Comparison of ENCODE assay signal across 13 mouse cellular contexts in the genomic region with DNA sequence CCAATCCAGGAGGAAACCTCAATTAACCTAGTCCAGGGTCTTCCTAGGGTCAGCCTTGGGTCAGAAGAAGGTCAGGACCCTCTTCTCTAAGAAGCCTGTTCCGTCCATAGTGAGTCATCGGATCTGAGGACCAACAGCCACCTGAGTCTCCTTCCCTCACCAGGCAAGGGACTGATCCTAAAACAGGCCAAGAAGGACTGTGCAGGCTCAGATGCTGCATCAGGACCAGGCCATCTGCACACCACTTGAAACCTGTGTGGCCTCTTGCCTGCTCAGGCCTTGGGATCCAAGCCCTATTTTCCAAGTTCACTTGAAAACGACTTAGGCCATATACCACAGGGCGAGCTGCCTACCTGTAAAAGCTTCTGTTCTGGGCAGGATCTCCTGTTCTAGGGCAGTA. TPM values are rescaled to one million over a fixed set of nuclear protein-coding genes. Genes with fewer than 3 reads are reported as not detected.
DNase-seq lines count a peak whose midpoint lies in the region; ATAC-seq and TF ChIP-seq lines count a peak whose summit lies in the region.
"Had no signal": no experiment of that assay in that cellular context is flagged by ENCODE, and none has a peak within 500 bp of the region (broad histone marks: within the 10 kb centered on the region; RNA-seq: fewer than 3 reads in every experiment).

No protein-coding gene starts in this region.

- peaks cover 17% of the 10 kb centered on the region for H3K4me1 ChIP-seq in intestine, embryonic 15.5 days (replicated peaks)
- 0 out of 2 replicates have a peak, but pooled peaks cover 4% of the 10 kb centered on the region for H3K4me1 ChIP-seq in intestine, postnatal 0 days (replicated peaks; ENCODE audit: control insufficient read depth, insufficient read depth, low read length)
- peaks cover 3% of the 10 kb centered on the region for H3K4me1 ChIP-seq in ES-Bruce4 (ENCODE audit: control insufficient read depth, insufficient read depth, low read length)
- peaks cover 33% of the 10 kb centered on the region for H3K4me1 ChIP-seq in midbrain, embryonic 13.5 days (replicated peaks)

- H3K4me2 ChIP-seq in intestine, embryonic 15.5 days (replicated peaks) = no peak overlapping the region
- no peak overlapping the region for H3K4me2 ChIP-seq in intestine, postnatal 0 days (replicated peaks; ENCODE audit: low read depth)
- peak overlapping the region; percentile 86; the same call in 1 of the 2 replicates for H3K4me2 ChIP-seq in midbrain, embryonic 13.5 days (replicated peaks)

- TF ChIP-seq CTCF in intestine, postnatal 0 days (IDR thresholded peaks at IDR 0.05; ENCODE audit: low read depth) = no peak
- no peak for TF ChIP-seq CTCF in ES-Bruce4 (IDR thresholded peaks at IDR 0.05; ENCODE audit: low read depth, low read length)

- H3K4me3 ChIP-seq in intestine, embryonic 15.5 days (replicated peaks) = no peak overlapping the region
- H3K4me3 ChIP-seq in intestine, postnatal 0 days (ENCODE audit: low read depth, low read length) = no peak overlapping the region
- H3K4me3 ChIP-seq in ES-Bruce4 (ENCODE audit: low read depth, low read length) = no peak overlapping the region
- no peak overlapping the region for H3K4me3 ChIP-seq in midbrain, embryonic 13.5 days (replicated peaks)

- H3K9ac ChIP-seq in intestine, embryonic 15.5 days = 0 out of 2 replicates have a peak overlapping the region, but pooled peaks have one; percentile 99
- no peak overlapping the region for H3K9ac ChIP-seq in intestine, postnatal 0 days (ENCODE audit: low read depth, low read length)
- H3K9ac ChIP-seq in ES-Bruce4 (ENCODE audit: low read depth, poor library complexity, severe bottlenecking) = 0 out of 2 replicates have a peak overlapping the region, but pooled peaks have one; percentile 97
- H3K9ac ChIP-seq in midbrain, embryonic 13.5 days (replicated peaks) = no peak overlapping the region; the same call in 1 of the 2 replicates

- H3K36me3 ChIP-seq in intestine, embryonic 15.5 days = no peaks in the 10 kb centered on the region
- H3K36me3 ChIP-seq in intestine, postnatal 0 days (ENCODE audit: control insufficient read depth, insufficient read depth) = no peaks in the 10 kb centered on the region; the same call in 1 of the 2 replicates
- no peaks in the 10 kb centered on the region for H3K36me3 ChIP-seq in ES-Bruce4 (ENCODE audit: control insufficient read depth, insufficient read depth, low read length, poor library complexity, severe bottlenecking)
- H3K36me3 ChIP-seq in midbrain, embryonic 13.5 days = peaks cover 4% of the 10 kb centered on the region; the same call in 1 of the 2 replicates
- H3K36me3 ChIP-seq: heart, embryonic 10.5 days; neural tube, embryonic 12.5 days had no signal

- no peaks in the 10 kb centered on the region for H3K9me3 ChIP-seq in intestine, embryonic 15.5 days
- no peaks in the 10 kb centered on the region for H3K9me3 ChIP-seq in intestine, postnatal 0 days (ENCODE audit: control insufficient read depth)
- H3K9me3 ChIP-seq in ES-Bruce4 (replicated peaks; ENCODE audit: control insufficient read depth, insufficient read depth, low read length, poor library complexity, severe bottlenecking) = no peaks in the 10 kb centered on the region
- no peaks in the 10 kb centered on the region for H3K9me3 ChIP-seq in midbrain, embryonic 13.5 days
- H3K9me3 ChIP-seq: heart, embryonic 10.5 days; neural tube, embryonic 12.5 days had no signal

- peak; percentile 28 for DNase-seq in embryo, embryonic 10.5 days (ENCODE audit: low spot score)
- DNase-seq in left cerebral cortex, adult 8-10 months (ENCODE audit: low spot score in 2 of 2) = no peak
- no peak for DNase-seq in layer of hippocampus, adult 11-12 months (ENCODE audit: low spot score)
- DNase-seq: adrenal gland, postnatal 10 days had no signal

- H3K27me3 ChIP-seq in intestine, embryonic 15.5 days (replicated peaks) = no peaks in the 10 kb centered on the region
- H3K27me3 ChIP-seq in intestine, postnatal 0 days (replicated peaks; ENCODE audit: control insufficient read depth, insufficient read depth, low read length) = 0 out of 2 replicates have a peak, but pooled peaks cover 3% of the 10 kb centered on the region
- H3K27me3 ChIP-seq in ES-Bruce4 (ENCODE audit: control insufficient read depth, insufficient read depth, low read length, poor library complexity, severe bottlenecking) = no peaks in the 10 kb centered on the region; the same call in 1 of the 2 replicates
- no peaks in the 10 kb centered on the region for H3K27me3 ChIP-seq in midbrain, embryonic 13.5 days
- H3K27me3 ChIP-seq: neural tube, embryonic 12.5 days had no signal

- WGBS in intestine, embryonic 15.5 days = 66% methylated on average over 4 of the region's 4 CpGs
- 86% methylated on average over 4 of the region's 4 CpGs for WGBS in intestine, postnatal 0 days
- 74% methylated on average over 4 of the region's 4 CpGs for WGBS in midbrain, embryonic 13.5 days

- H3K27ac ChIP-seq in intestine, embryonic 15.5 days = no peak overlapping the region
- no peak overlapping the region for H3K27ac ChIP-seq in intestine, postnatal 0 days (ENCODE audit: low read depth, low read length)
- no peak overlapping the region for H3K27ac ChIP-seq in ES-Bruce4 (ENCODE audit: insufficient read depth, low read length)
- no peak overlapping the region for H3K27ac ChIP-seq in midbrain, embryonic 13.5 days
- H3K27ac ChIP-seq: liver, embryonic 14.5 days had no signal

- no peak for TF ChIP-seq POLR2A in ES-Bruce4 (IDR thresholded peaks at IDR 0.05; ENCODE audit: insufficient read depth, low read length)

- no peak for TF ChIP-seq EP300 in ES-Bruce4 (IDR thresholded peaks at IDR 0.05; ENCODE audit: insufficient read depth, low read depth, low read length)

- no peak for ATAC-seq in intestine, embryonic 15.5 days
- no peak for ATAC-seq in intestine, postnatal 0 days
- 0 out of 2 replicates have a peak, but pooled peaks have one; percentile 12 for ATAC-seq in midbrain, embryonic 13.5 days
- no peak for ATAC-seq in monocyte, adult 5-6 weeks (replicated peaks; ENCODE audit: insufficient number of reproducible peaks, low FRiP score, low TSS enrichment, poor library complexity, severe bottlenecking)

RNA-seq across cellular contexts. Expression of a gene that starts 0.9 kb away (rescaled TPM):
- 58.2 and 70.6 TPM in 2 replicates for polyA plus RNA-seq in intestine, embryonic 15.5 days (2015; fragmentation: Nextera tagmentation; extraction: Ambion mirVana)
- 277 and 284 TPM in 2 replicates for polyA plus RNA-seq in intestine, postnatal 0 days (2015; fragmentation: Nextera tagmentation; extraction: Ambion mirVana)
- polyA plus RNA-seq in ES-Bruce4 (2011; ENCODE audit: insufficient read depth, insufficient read length, low read depth, missing spikeins) = 56.0 and 57.7 TPM in 2 replicates
- 39.3 and 50.9 TPM in 2 replicates for polyA plus RNA-seq in midbrain, embryonic 13.5 days (2015; fragmentation: Nextera tagmentation; extraction: Ambion mirVana)
- 100 to 1,000 TPM; 218 to 243 (median 229) TPM for total RNA-seq in left cerebral cortex, adult 8-10 months (2022)
- 40.0 to 87.7 TPM (median 46.4 TPM) in 3 replicates for total RNA-seq in monocyte, adult 5-6 weeks (2017)
- total RNA-seq: MEL had no signal

RNA-seq across cellular contexts. Expression of a gene that starts 59.6 kb away (rescaled TPM):
- polyA plus RNA-seq in intestine, embryonic 15.5 days (2015; fragmentation: Nextera tagmentation; extraction: Ambion mirVana) = 268 and 277 TPM in 2 replicates
- polyA plus RNA-seq in intestine, postnatal 0 days (2015; fragmentation: Nextera tagmentation; extraction: Ambion mirVana) = 141 and 148 TPM in 2 replicates
- polyA plus RNA-seq in ES-Bruce4 (2011; ENCODE audit: insufficient read depth, insufficient read length, low read depth, missing spikeins) = 132 and 136 TPM in 2 replicates
- polyA plus RNA-seq in midbrain, embryonic 13.5 days (2015; fragmentation: Nextera tagmentation; extraction: Ambion mirVana) = 363 and 377 TPM in 2 replicates
- 100 to 1,000 TPM; 348 to 374 (median 360) TPM for total RNA-seq in left cerebral cortex, adult 8-10 months (2022)
- 298 to 382 TPM (median 299 TPM) in 3 replicates for total RNA-seq in monocyte, adult 5-6 weeks (2017)

Comparison
In these comparisons a context has a peak if more than half of its experiments do, and no peak if none do; other contexts are left out.
1. H3K9ac ChIP-seq: peak in intestine, embryonic 15.5 days (single experiment) and ES-Bruce4 (single experiment); none in intestine, postnatal 0 days (single experiment) and midbrain, embryonic 13.5 days (single experiment).